Mouse (Mus musculus): ENCODE data around the gene Pax8. TPM values are rescaled to one million over a fixed set of nuclear protein-coding genes. Genes with fewer than 3 reads are reported as not detected.

Pax8 gene
- total and polyA plus RNA-seq, 2 experiments from 2014 or later: 0.18 TPM; not detected in 1

DNA sequence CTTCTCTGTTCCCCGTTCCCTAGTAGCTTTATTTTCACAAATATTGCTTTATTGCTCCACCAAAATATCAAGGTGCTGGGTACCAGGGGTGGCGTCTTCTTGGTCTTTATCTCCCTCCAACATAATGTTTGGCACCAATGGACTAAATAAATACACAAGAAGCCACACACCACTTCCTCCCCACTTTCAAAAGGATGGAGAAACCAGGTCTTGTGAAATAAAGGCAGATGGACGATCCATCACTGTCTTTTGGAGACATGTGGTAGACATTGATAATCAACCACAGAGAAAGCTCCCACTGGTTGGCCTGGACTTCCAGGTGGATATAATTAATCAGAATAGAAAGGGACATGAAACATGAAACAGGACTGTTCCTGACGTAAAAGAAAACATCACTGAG, 45.6 kb downstream of the Pax8 start:
- Histone ChIP-seq H3K27ac (ENCODE audit: low read depth, low read length) (no peak overlapping the region), H3K9ac (no peak overlapping the region), H3K36me3 (ENCODE audit: insufficient read depth) (no peaks in the 10 kb centered on the region), H3K4me3 (ENCODE audit: low read depth, low read length) (no peak overlapping the region), H3K4me2 (ENCODE audit: low read depth) (no peak overlapping the region), H3K9me3 (ENCODE audit: low read length) (no peaks in the 10 kb centered on the region), H3K27me3 (ENCODE audit: insufficient read depth, low read length) (0 out of 2 replicates have a peak, but pooled peaks cover 4% of the 10 kb centered on the region), H3K4me1 (ENCODE audit: insufficient read depth) (no peaks in the 10 kb centered on the region)
- WGBS: 92% methylated on average over 4 of the region's 4 CpGs
- ATAC-seq (no peak), DNase-seq (no peak)
- no peak for TF ChIP-seq CTCF (IDR thresholded peaks at IDR 0.05; ENCODE audit: low read depth)

DNA sequence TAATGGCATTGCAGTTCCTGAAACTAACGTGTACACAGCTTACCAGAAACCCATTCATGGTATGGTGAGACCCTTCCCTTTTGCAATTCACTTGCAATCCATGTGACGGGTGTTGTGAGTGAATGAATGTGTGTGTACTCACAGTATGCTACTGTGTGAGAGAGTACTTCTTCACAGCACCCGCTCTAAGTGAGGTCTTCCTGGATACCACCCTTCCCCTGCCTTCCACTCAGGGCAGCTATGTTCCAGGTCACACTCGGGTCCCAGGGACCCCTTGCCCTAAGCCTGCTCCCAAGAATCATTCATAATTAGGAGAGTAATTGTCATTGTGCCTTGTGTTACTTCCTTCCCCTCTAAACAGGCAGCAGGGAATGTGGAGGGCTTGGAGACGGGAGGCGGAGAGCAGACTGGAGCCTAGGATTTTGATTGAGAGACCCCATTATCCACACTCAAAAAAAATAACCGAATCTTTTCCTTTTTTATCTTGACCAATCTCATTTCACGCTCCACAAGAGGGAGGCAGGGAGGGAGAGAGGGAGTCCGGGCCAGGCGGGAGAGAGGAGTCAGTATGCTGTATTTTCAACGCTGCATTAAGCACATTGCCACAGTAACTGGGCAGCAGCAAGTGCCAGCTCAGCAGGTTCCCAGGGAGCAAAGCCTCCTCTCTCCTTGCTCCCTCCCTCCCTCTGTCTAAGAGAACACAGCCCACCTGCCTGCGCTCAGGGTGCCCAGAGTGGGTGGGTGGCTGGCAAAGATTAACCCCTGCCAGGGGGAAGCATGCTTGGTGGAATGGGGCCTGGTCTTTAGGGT, 47.3 kb downstream of the Pax8 start:
- no peak for TF ChIP-seq CTCF (IDR thresholded peaks at IDR 0.05; ENCODE audit: low read depth)
- WGBS: 14% methylated on average over 12 of the region's 12 CpGs

DNA sequence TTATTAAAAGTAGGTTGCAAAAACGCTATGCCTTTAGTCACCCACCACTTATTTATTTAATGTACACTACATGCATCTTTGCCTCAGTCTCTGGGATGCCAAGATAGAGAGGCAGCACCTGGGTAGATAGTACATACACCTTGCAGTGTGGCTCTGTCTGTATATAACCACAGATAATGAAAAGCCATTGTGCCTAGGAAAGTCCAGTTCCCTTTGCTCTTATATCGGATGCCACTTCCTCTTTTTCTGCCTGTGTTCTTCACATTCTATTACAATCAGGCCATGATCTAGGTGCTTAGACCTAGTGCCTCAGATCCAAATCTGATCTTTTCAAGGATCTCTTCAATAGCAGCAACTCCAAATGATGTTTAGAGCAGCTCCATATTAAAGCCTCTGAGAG, 49.8 kb downstream of the Pax8 start:
- no peaks in the 10 kb centered on the region for H3K4me1 ChIP-seq (ENCODE audit: insufficient read depth)
- no peaks in the 10 kb centered on the region for H3K9me3 ChIP-seq (ENCODE audit: low read length)
- no peak overlapping the region for H3K9ac ChIP-seq
- WGBS: 92% methylated on average over 2 of the region's 2 CpGs
- ATAC-seq (no peak), DNase-seq (no peak)
- no peaks in the 10 kb centered on the region for H3K36me3 ChIP-seq (ENCODE audit: insufficient read depth)
- H3K27ac ChIP-seq (ENCODE audit: low read depth, low read length): no peak overlapping the region
- no peak for TF ChIP-seq CTCF (IDR thresholded peaks at IDR 0.05; ENCODE audit: low read depth)
- no peak overlapping the region for H3K4me2 ChIP-seq (ENCODE audit: low read depth)
- no peaks in the 10 kb centered on the region for H3K27me3 ChIP-seq (ENCODE audit: insufficient read depth, low read length)
- H3K4me3 ChIP-seq (ENCODE audit: low read depth, low read length): no peak overlapping the region

More for the DNA sequence above, 47.3 kb downstream of the Pax8 start:
- Histone ChIP-seq H3K4me2 (ENCODE audit: low read depth) (no peak overlapping the region), H3K9ac (no peak overlapping the region), H3K9me3 (ENCODE audit: low read length) (no peaks in the 10 kb centered on the region), H3K36me3 (ENCODE audit: insufficient read depth) (no peaks in the 10 kb centered on the region), H3K4me1 (ENCODE audit: insufficient read depth) (no peaks in the 10 kb centered on the region), H3K27me3 (ENCODE audit: insufficient read depth, low read length) (no peaks in the 10 kb centered on the region), H3K27ac (ENCODE audit: low read depth, low read length) (no peak overlapping the region), H3K4me3 (ENCODE audit: low read depth, low read length) (no peak overlapping the region)
- ATAC-seq (peak; percentile 77), DNase-seq (no peak)

DNA sequence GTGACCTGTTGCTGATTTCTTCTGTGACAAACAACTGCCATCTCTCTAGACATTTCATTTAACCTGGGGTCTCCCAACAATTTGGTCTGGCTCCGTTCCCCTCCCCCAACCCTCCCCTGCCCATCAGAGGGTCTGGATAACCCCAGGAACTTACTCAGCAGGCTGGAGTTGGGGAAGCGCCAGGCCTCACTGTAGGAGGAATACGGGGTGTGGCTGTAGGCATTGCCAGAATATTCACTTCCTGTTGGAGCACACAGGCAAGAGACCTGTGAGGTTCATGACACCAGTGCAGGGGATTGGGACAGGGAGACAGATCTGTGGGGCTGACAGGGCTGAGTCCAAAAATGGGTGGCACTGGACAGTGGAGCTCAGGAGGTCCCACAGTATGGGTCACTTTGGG, 52.6 kb downstream of the Pax8 start:
- no peak for DNase-seq
- no peak overlapping the region for H3K4me3 ChIP-seq (ENCODE audit: low read depth, low read length)
- H3K9ac ChIP-seq: no peak overlapping the region
- no peak overlapping the region for H3K27ac ChIP-seq (ENCODE audit: low read depth, low read length)
- no peaks in the 10 kb centered on the region for H3K4me1 ChIP-seq (ENCODE audit: insufficient read depth)
- no peaks in the 10 kb centered on the region for H3K9me3 ChIP-seq (ENCODE audit: low read length)
- H3K27me3 ChIP-seq (ENCODE audit: insufficient read depth, low read length): no peaks in the 10 kb centered on the region
- no peaks in the 10 kb centered on the region for H3K36me3 ChIP-seq (ENCODE audit: insufficient read depth)
- ATAC-seq: no peak
- no peak for TF ChIP-seq CTCF (IDR thresholded peaks at IDR 0.05; ENCODE audit: low read depth)
- no peak overlapping the region for H3K4me2 ChIP-seq (ENCODE audit: low read depth)
- 83% methylated on average over 3 of the region's 3 CpGs for WGBS

DNA sequence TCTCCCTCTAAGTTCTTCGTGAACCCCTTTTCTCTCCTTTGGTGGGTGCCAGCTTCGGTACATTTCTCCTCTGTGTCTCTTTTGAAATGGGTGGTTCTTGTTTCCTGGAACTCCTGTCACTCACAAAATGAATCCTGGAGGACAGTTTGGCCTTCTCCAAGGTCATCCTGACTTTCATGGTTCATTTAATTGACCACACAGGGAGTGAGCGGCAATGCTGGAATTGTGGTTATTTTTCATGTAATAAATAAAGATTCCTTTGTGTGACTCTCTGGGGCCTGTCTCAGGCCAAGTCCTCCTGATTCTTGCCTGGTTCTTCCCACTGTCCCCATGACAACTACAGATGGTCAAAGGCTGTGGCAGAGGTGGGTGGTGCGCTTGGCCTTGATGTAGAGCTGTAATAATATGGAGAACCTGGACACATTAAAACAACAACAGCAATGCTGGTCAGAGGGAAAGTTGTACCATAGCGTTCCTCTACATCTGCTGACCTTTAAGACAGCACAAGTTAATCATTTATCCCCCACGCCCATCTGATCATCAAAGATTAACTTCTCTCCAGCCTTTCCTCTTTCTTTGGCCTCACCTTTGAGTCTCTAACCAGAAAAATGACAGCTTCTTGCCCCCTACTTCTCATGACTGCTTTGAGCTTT, 54.1 kb downstream of the Pax8 start:
- DNase-seq (no peak), ATAC-seq (no peak)
- no peaks in the 10 kb centered on the region for H3K9me3 ChIP-seq (ENCODE audit: low read length)
- H3K4me2 ChIP-seq (ENCODE audit: low read depth): no peak overlapping the region
- no peaks in the 10 kb centered on the region for H3K27me3 ChIP-seq (ENCODE audit: insufficient read depth, low read length)
- 93% methylated on average over 6 of the region's 6 CpGs for WGBS
- no peak overlapping the region for H3K27ac ChIP-seq (ENCODE audit: low read depth, low read length)
- no peaks in the 10 kb centered on the region for H3K36me3 ChIP-seq (ENCODE audit: insufficient read depth)
- TF ChIP-seq CTCF (IDR thresholded peaks at IDR 0.05; ENCODE audit: low read depth): no peak
- no peaks in the 10 kb centered on the region for H3K4me1 ChIP-seq (ENCODE audit: insufficient read depth)
- H3K9ac ChIP-seq: no peak overlapping the region
- no peak overlapping the region for H3K4me3 ChIP-seq (ENCODE audit: low read depth, low read length)

DNA sequence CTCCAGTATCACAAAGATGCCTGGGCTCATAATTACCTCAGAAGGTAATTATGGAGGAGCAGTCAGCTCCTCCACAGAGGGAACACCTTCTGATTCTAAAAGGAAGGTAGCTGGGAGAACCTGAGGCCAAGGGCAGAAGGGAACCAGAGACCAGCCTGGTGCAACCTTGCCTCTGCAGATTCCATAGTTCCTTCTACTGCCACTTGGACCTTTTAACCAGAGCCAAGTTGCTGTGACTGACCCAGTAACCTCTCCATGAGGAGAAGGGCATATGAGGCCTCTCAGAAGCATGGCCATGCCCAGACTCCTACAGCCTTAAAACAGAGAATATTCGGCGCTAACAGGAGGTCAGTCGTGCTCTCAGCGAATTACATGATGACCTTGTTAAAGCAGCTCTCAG, 57.8 kb downstream of the Pax8 start:
- no peak overlapping the region for H3K4me3 ChIP-seq (ENCODE audit: low read depth, low read length)
- 91% methylated on average over 4 of the region's 4 CpGs for WGBS

GRCm38 (mm10) chr2:24417106-24417505, 58.3 kb downstream of the Pax8 start:
- no peak for TF ChIP-seq CTCF (IDR thresholded peaks at IDR 0.05; ENCODE audit: low read depth)
- Histone ChIP-seq H3K4me3 (ENCODE audit: low read depth, low read length) (no peak overlapping the region), H3K4me1 (ENCODE audit: insufficient read depth) (no peaks in the 10 kb centered on the region), H3K4me2 (ENCODE audit: low read depth) (no peak overlapping the region), H3K9me3 (ENCODE audit: low read length) (no peaks in the 10 kb centered on the region), H3K27me3 (ENCODE audit: insufficient read depth, low read length) (no peaks in the 10 kb centered on the region), H3K9ac (no peak overlapping the region), H3K27ac (ENCODE audit: low read depth, low read length) (no peak overlapping the region), H3K36me3 (ENCODE audit: insufficient read depth) (no peaks in the 10 kb centered on the region)
- 0 out of 2 replicates have a peak, but pooled peaks have one; percentile 23 for ATAC-seq
- no peak for DNase-seq
- WGBS: 14% methylated on average over 2 of the region's 2 CpGs

More for the DNA sequence above, 57.8 kb downstream of the Pax8 start:
- no peak for DNase-seq
- Histone ChIP-seq H3K36me3 (ENCODE audit: insufficient read depth) (no peaks in the 10 kb centered on the region), H3K4me2 (ENCODE audit: low read depth) (no peak overlapping the region), H3K4me1 (ENCODE audit: insufficient read depth) (no peaks in the 10 kb centered on the region), H3K9ac (no peak overlapping the region), H3K27me3 (ENCODE audit: insufficient read depth, low read length) (no peaks in the 10 kb centered on the region), H3K9me3 (ENCODE audit: low read length) (no peaks in the 10 kb centered on the region), H3K27ac (ENCODE audit: low read depth, low read length) (no peak overlapping the region)
- no peak for TF ChIP-seq CTCF (IDR thresholded peaks at IDR 0.05; ENCODE audit: low read depth)
- ATAC-seq: no peak

Measured in forebrain, postnatal 0 days (tissue).